Mouse (Mus musculus): Measurements from ENCODE around the gene Elovl3. TPM values are rescaled to one million over a fixed set of nuclear protein-coding genes. Genes with fewer than 3 reads are reported as not detected.

Elovl3 gene
- polyA plus RNA-seq (2015; fragmentation: Nextera tagmentation; extraction: Ambion mirVana) = not detected in 2 replicates

DNA sequence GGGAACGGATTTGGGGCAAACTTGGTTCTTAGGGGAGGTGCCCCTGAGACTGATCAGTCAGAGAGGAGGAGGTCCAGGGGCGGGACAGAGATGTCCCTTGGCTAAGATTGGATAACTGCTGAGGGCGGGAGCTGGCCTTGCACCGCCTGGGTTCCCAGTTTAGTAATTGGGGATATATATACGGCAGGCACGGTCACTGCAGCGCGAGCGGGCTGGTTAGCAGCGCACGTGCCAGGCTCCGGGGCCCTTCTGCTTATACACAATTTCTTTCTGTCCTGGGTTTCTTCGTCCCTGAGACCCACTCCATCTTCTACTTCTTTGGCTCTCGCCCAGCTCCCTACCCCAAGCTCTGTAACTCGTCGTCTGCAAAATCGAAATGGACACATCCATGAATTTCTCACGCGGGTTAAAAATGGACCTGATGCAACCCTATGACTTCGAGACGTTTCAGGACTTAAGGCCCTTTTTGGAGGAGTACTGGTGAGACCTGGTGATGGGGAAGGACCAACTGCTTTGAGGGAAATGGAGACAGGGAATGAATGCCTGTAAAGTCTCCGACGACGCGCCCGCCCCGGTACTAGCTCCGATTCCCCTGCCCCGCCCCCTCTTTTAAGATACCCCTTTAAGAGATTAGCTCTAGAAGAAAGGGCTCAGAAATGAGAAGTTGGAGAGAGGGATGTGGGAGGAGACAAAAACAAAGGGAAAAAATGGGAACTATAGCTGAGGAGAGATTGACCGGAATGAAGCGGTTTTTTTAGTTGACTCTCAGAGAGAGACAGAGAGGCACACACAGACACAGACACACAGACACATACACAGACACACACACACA is at the start of gene Elovl3:
TSS of gene Elovl3 (plus strand) at position 204 of the 832 bp plus-strand sequence.

DNA sequence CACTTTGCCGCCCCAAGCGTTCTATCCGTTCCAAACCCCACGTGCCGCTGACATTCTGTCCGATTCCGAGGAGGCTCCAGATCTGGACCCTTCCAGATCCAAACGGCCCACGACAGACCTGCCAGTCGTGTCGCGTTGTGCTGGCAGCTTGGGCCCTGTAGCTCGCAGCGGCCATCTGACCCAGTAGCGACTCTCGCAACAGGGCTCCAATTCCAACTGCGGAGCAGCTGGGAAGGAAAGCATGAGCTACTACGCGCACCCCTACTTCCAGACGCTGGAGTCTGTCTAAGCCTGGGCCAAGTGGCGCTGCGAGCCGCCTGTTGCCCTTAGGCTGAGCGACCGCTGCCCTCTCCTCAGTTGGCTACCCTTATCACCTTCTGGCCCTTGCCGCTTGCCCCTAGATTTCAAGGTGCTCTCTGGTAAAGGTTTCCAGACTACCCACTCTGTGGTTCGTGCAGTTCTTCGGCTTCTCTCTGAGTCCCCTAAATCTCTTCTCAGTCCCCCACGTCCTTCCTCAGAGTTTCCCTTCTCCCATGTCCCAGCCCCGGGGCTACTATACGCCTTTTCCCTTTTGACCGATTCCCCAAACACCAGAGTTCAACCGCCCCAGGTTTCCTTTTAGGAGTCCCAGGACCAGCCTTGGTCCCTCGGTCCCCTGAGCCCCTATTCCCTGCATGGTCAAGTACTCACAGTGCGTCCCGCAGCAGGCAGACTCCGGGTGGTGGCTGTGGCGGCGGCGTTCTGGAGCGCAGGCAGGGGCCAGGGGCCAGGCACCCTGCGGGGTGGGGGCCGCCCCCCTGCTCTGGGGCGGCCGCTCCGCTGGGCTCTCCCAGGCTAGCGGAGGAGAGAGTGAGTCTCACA is 16.0 kb downstream of the Elovl3 start, which contains the start of gene Pitx3:
TSS of gene Pitx3 (minus strand) at position 816 of the 861 bp plus-strand sequence.

DNA sequence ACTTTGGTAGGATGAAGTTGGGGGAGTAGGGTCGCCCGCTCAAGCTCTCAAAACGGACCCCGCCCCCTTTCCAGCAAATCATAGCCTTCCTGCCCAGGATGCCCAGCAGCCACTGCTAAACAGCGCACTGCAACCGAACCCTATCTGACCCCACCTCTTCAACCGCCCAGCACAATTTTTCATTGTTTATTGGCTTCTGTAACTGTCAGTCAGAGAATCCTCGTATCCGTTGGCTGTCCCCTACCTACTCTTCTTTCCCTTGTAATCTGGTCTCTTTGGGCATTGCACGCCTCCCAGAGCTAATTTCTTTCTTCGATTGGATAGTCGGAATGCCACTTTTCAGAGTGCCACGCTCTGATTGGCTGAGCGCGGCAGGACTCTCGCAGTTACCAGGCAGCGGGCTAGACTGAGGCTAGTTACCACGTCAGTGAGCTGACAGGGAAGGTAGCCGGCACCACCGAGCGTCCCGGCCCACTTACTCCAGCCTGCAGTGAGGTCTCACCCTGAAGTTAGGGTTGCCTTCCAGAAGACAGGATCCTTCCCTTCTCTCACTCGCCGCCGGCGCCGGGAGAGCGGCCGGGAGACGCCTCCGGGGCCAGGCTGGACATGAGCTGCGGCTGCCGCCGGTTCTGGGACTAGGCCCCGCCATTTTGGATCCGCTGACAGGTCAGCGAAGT is 20.6 kb downstream of the Elovl3 start, which contains the start of gene Gbf1:
TSS of gene Gbf1 (plus strand) at position 383 of the 677 bp plus-strand sequence.

Other genes starting within 250 kb of the Elovl3 start
- 14.9 and 15.2 TPM in 2 replicates for gene Armh3, start 133.4 kb upstream of the Elovl3 start, polyA plus RNA-seq (2015; fragmentation: Nextera tagmentation; extraction: Ambion mirVana)
- gene Hps6, start 128.4 kb upstream of the Elovl3 start, polyA plus RNA-seq (2015; fragmentation: Nextera tagmentation; extraction: Ambion mirVana) = 6.0 and 6.5 TPM in 2 replicates
- gene Pprc1, start 87.0 kb upstream of the Elovl3 start, polyA plus RNA-seq (2015; fragmentation: Nextera tagmentation; extraction: Ambion mirVana) = 10.8 and 14.2 TPM in 2 replicates
- gene Ldb1, start 86.7 kb upstream of the Elovl3 start, polyA plus RNA-seq (2015; fragmentation: Nextera tagmentation; extraction: Ambion mirVana) = 86.9 and 88.2 TPM in 2 replicates
- 48.7 and 51.1 TPM in 2 replicates for gene Nolc1, start 56.0 kb upstream of the Elovl3 start, polyA plus RNA-seq (2015; fragmentation: Nextera tagmentation; extraction: Ambion mirVana)
- gene Pitx3, start 16.4 kb downstream of the Elovl3 start, polyA plus RNA-seq (2015; fragmentation: Nextera tagmentation; extraction: Ambion mirVana) = 0.14 and 0.38 TPM in 2 replicates
- 62.8 and 64.7 TPM in 2 replicates for gene Gbf1, start 20.6 kb downstream of the Elovl3 start, polyA plus RNA-seq (2015; fragmentation: Nextera tagmentation; extraction: Ambion mirVana)
- 2.8 and 3.5 TPM in 2 replicates for gene Nfkb2, start 172.4 kb downstream of the Elovl3 start, polyA plus RNA-seq (2015; fragmentation: Nextera tagmentation; extraction: Ambion mirVana)
- 142 and 154 TPM in 2 replicates for gene Psd, start 195.3 kb downstream of the Elovl3 start, polyA plus RNA-seq (2015; fragmentation: Nextera tagmentation; extraction: Ambion mirVana)
- 60.5 and 62.0 TPM in 2 replicates for gene Fbxl15, start 196.3 kb downstream of the Elovl3 start, polyA plus RNA-seq (2015; fragmentation: Nextera tagmentation; extraction: Ambion mirVana)
- 334 and 392 TPM in 2 replicates for gene Cuedc2, start 206.8 kb downstream of the Elovl3 start, polyA plus RNA-seq (2015; fragmentation: Nextera tagmentation; extraction: Ambion mirVana)
- 12.7 and 13.9 TPM in 2 replicates for gene Mfsd13a, start 209.2 kb downstream of the Elovl3 start, polyA plus RNA-seq (2015; fragmentation: Nextera tagmentation; extraction: Ambion mirVana)
- gene 2310034G01Rik, start 218.4 kb downstream of the Elovl3 start, polyA plus RNA-seq (2015; fragmentation: Nextera tagmentation; extraction: Ambion mirVana) = 2.2 and 3.0 TPM in 2 replicates